Mouse (Mus musculus): ENCODE measurements at regions not wholly inside any gene's neighbourhood (a gene's known extent, or its start where the extent isn't known, plus 50 kb on each side); places are given as distances from the start of the nearest gene placed in this dataset.

GRCm38 (mm10) chr12:107539683-107540082, 51.3 kb downstream of the 3110018I06Rik start:
- no peak overlapping the region for H3K9ac ChIP-seq
- H3K4me3 ChIP-seq = no peak overlapping the region
- H3K4me2 ChIP-seq = no peak overlapping the region
- H3K9me3 ChIP-seq (replicated peaks) = no peaks in the 10 kb centered on the region
- H3K4me1 ChIP-seq (replicated peaks) = no peaks in the 10 kb centered on the region
- H3K27ac ChIP-seq = no peak overlapping the region
- H3K27me3 ChIP-seq = no peaks in the 10 kb centered on the region
- WGBS = 32% methylated on average over 3 of the region's 3 CpGs
- no peak for ATAC-seq (replicated peaks; ENCODE audit: insufficient number of reproducible peaks, insufficient read depth, low FRiP score, low read depth)
- H3K36me3 ChIP-seq = no peaks in the 10 kb centered on the region

GRCm38 (mm10) chr12:107541196-107541595, 52.8 kb downstream of the 3110018I06Rik start:
- no peak for ATAC-seq (replicated peaks; ENCODE audit: insufficient number of reproducible peaks, insufficient read depth, low FRiP score, low read depth)
- Histone ChIP-seq H3K36me3 (no peaks in the 10 kb centered on the region), H3K4me1 (replicated peaks) (no peaks in the 10 kb centered on the region), H3K27me3 (no peaks in the 10 kb centered on the region), H3K4me3 (no peak overlapping the region), H3K9me3 (replicated peaks) (no peaks in the 10 kb centered on the region), H3K27ac (no peak overlapping the region), H3K4me2 (no peak overlapping the region), H3K9ac (no peak overlapping the region)
- 34% methylated on average over 5 of the region's 5 CpGs for WGBS

- H3K4me2 ChIP-seq = no peak overlapping the region
- H3K27ac ChIP-seq = no peak overlapping the region
- no peak overlapping the region for H3K9ac ChIP-seq
- H3K4me1 ChIP-seq (replicated peaks) = no peaks in the 10 kb centered on the region
- WGBS = 46% methylated on average over 5 of the region's 5 CpGs
- H3K27me3 ChIP-seq = no peaks in the 10 kb centered on the region
- no peaks in the 10 kb centered on the region for H3K9me3 ChIP-seq (replicated peaks)
- no peak overlapping the region for H3K4me3 ChIP-seq
- no peak for ATAC-seq (replicated peaks; ENCODE audit: insufficient number of reproducible peaks, insufficient read depth, low FRiP score, low read depth)
- no peaks in the 10 kb centered on the region for H3K36me3 ChIP-seq
Observed at GRCm38 (mm10) chr12:107547194-107547885, 58.9 kb downstream of the 3110018I06Rik start.

GRCm38 (mm10) chr12:107547886-107548448, 59.5 kb downstream of the 3110018I06Rik start:
- WGBS = 59% methylated on average over 3 of the region's 3 CpGs
- no peaks in the 10 kb centered on the region for H3K27me3 ChIP-seq
- no peak overlapping the region for H3K9ac ChIP-seq
- H3K4me3 ChIP-seq = no peak overlapping the region
- H3K27ac ChIP-seq = no peak overlapping the region
- H3K4me2 ChIP-seq = no peak overlapping the region
- no peaks in the 10 kb centered on the region for H3K36me3 ChIP-seq
- no peaks in the 10 kb centered on the region for H3K4me1 ChIP-seq (replicated peaks)
- ATAC-seq (replicated peaks; ENCODE audit: insufficient number of reproducible peaks, insufficient read depth, low FRiP score, low read depth) = no peak
- no peaks in the 10 kb centered on the region for H3K9me3 ChIP-seq (replicated peaks)

- Histone ChIP-seq H3K4me3 (no peak overlapping the region), H3K4me1 (replicated peaks) (no peaks in the 10 kb centered on the region), H3K4me2 (no peak overlapping the region), H3K9ac (no peak overlapping the region), H3K27ac (no peak overlapping the region), H3K36me3 (no peaks in the 10 kb centered on the region), H3K27me3 (no peaks in the 10 kb centered on the region), H3K9me3 (replicated peaks) (no peaks in the 10 kb centered on the region)
- no peak for ATAC-seq (replicated peaks; ENCODE audit: insufficient number of reproducible peaks, insufficient read depth, low FRiP score, low read depth)
- 70% methylated on average over 25 of the region's 25 CpGs for WGBS
Observed at GRCm38 (mm10) chr12:107549452-107550296, 61.2 kb downstream of the 3110018I06Rik start.

GRCm38 (mm10) chr12:107559191-107559590, 70.8 kb downstream of the 3110018I06Rik start:
- Histone ChIP-seq H3K27me3 (no peaks in the 10 kb centered on the region), H3K4me1 (replicated peaks) (no peaks in the 10 kb centered on the region), H3K4me2 (no peak overlapping the region), H3K27ac (no peak overlapping the region), H3K9ac (no peak overlapping the region), H3K9me3 (replicated peaks) (no peaks in the 10 kb centered on the region), H3K36me3 (no peaks in the 10 kb centered on the region), H3K4me3 (no peak overlapping the region)
- WGBS = 91% methylated on average over 4 of the region's 4 CpGs
- no peak for ATAC-seq (replicated peaks; ENCODE audit: insufficient number of reproducible peaks, insufficient read depth, low FRiP score, low read depth)

GRCm38 (mm10) chr12:107560100-107560499, 71.7 kb downstream of the 3110018I06Rik start:
- Histone ChIP-seq H3K9me3 (replicated peaks) (no peaks in the 10 kb centered on the region), H3K27ac (no peak overlapping the region), H3K4me2 (no peak overlapping the region), H3K36me3 (no peaks in the 10 kb centered on the region), H3K9ac (no peak overlapping the region), H3K27me3 (no peaks in the 10 kb centered on the region), H3K4me3 (no peak overlapping the region), H3K4me1 (replicated peaks) (no peaks in the 10 kb centered on the region)
- ATAC-seq (replicated peaks; ENCODE audit: insufficient number of reproducible peaks, insufficient read depth, low FRiP score, low read depth) = no peak

- Histone ChIP-seq H3K9me3 (replicated peaks) (no peaks in the 10 kb centered on the region), H3K4me3 (no peak overlapping the region), H3K27ac (no peak overlapping the region), H3K36me3 (no peaks in the 10 kb centered on the region), H3K9ac (no peak overlapping the region), H3K27me3 (no peaks in the 10 kb centered on the region), H3K4me2 (no peak overlapping the region), H3K4me1 (replicated peaks) (no peaks in the 10 kb centered on the region)
- WGBS = 91% methylated on average over 4 of the region's 4 CpGs
- no peak for ATAC-seq (replicated peaks; ENCODE audit: insufficient number of reproducible peaks, insufficient read depth, low FRiP score, low read depth)
Observed at GRCm38 (mm10) chr12:107572586-107572985, 84.2 kb downstream of the 3110018I06Rik start.

- ATAC-seq (replicated peaks; ENCODE audit: insufficient number of reproducible peaks, insufficient read depth, low FRiP score, low read depth) = no peak
- no peak overlapping the region for H3K4me3 ChIP-seq
- H3K36me3 ChIP-seq = no peaks in the 10 kb centered on the region
- H3K27me3 ChIP-seq = no peaks in the 10 kb centered on the region
- H3K4me1 ChIP-seq (replicated peaks) = no peaks in the 10 kb centered on the region
- H3K9me3 ChIP-seq (replicated peaks) = no peaks in the 10 kb centered on the region
- WGBS = 66% methylated on average over 5 of the region's 5 CpGs
- H3K9ac ChIP-seq = no peak overlapping the region
- H3K4me2 ChIP-seq = no peak overlapping the region
- H3K27ac ChIP-seq = no peak overlapping the region
Observed at GRCm38 (mm10) chr12:107579508-107579907, 91.1 kb downstream of the 3110018I06Rik start.

- WGBS = 32% methylated on average over 11 of the region's 11 CpGs
- H3K9me3 ChIP-seq (replicated peaks) = no peaks in the 10 kb centered on the region
- no peak for ATAC-seq (replicated peaks; ENCODE audit: insufficient number of reproducible peaks, insufficient read depth, low FRiP score, low read depth)
- no peaks in the 10 kb centered on the region for H3K4me1 ChIP-seq (replicated peaks)
- no peak overlapping the region for H3K9ac ChIP-seq
- no peak overlapping the region for H3K4me3 ChIP-seq
- no peak overlapping the region for H3K4me2 ChIP-seq
- no peaks in the 10 kb centered on the region for H3K27me3 ChIP-seq
- no peak overlapping the region for H3K27ac ChIP-seq
- H3K36me3 ChIP-seq = no peaks in the 10 kb centered on the region
Observed at GRCm38 (mm10) chr12:107583151-107583720, 94.8 kb downstream of the 3110018I06Rik start.

- ATAC-seq (replicated peaks; ENCODE audit: insufficient number of reproducible peaks, insufficient read depth, low FRiP score, low read depth) = no peak
- Histone ChIP-seq H3K36me3 (no peaks in the 10 kb centered on the region), H3K9ac (no peak overlapping the region), H3K27me3 (no peaks in the 10 kb centered on the region), H3K4me2 (no peak overlapping the region), H3K9me3 (replicated peaks) (no peaks in the 10 kb centered on the region), H3K27ac (no peak overlapping the region), H3K4me3 (no peak overlapping the region), H3K4me1 (replicated peaks) (no peaks in the 10 kb centered on the region)
- WGBS = 69% methylated on average over 9 of the region's 9 CpGs
Observed at GRCm38 (mm10) chr12:107585696-107586225, 97.3 kb downstream of the 3110018I06Rik start.

Measured in heart, embryonic 15.5 days (tissue).